Mouse (Mus musculus) heart, embryonic 10.5 days (tissue): Measurements from ENCODE around the gene Ubl3. TPM values are rescaled to one million over a fixed set of nuclear protein-coding genes. Genes with fewer than 3 reads are reported as not detected.
A peak's percentile ranks its signal among the peaks of the same experiment; 100 is the strongest.

Source experiments
- DNase-seq: peaks from one replicate; pipeline ENCODE4 v3.0.0-alpha.2; 2017; ENCODE audit warnings: low spot score
- H3K27ac ChIP-seq: fragments of 300-500 bp; sonication (generic); 2 replicates; pipeline ENCODE4 v1.5.1; 2016; ENCODE audit warnings: mild to moderate bottlenecking
- H3K27me3 ChIP-seq: fragments of 300-500 bp; sonication (generic); 2 replicates; pipeline ENCODE4 v1.6.1; 2016; ENCODE audit warnings: mild to moderate bottlenecking; ENCODE audit not compliant: poor library complexity, insufficient read depth, severe bottlenecking
- H3K36me3 ChIP-seq: fragments of 300-500 bp; sonication (generic); 2 replicates; pipeline ENCODE4 v1.6.1; 2016; ENCODE audit warnings: mild to moderate bottlenecking, moderate library complexity
- H3K4me1 ChIP-seq: fragments of 300-500 bp; sonication (generic); 2 replicates; pipeline ENCODE4 v1.6.1; 2016; ENCODE audit warnings: mild to moderate bottlenecking
- H3K4me3 ChIP-seq: fragments of 300-500 bp; sonication (generic); 2 replicates; pipeline ENCODE4 v1.5.1; 2016; ENCODE audit warnings: mild to moderate bottlenecking, moderate library complexity
- H3K9me3 ChIP-seq: fragments of 300-500 bp; sonication (generic); 2 replicates; pipeline ENCODE4 v1.6.1; 2016; ENCODE audit warnings: mild to moderate bottlenecking, moderate library complexity
- WGBS: fragments of 180-500 bp; shearing (Covaris S2); methylation state at CpG from one replicate; pipeline ENCODE4 v1.1.7; 2016; 5-methylcytosine and 5-hydroxymethylcytosine counted together
- polyA plus RNA-seq: library from polyadenylated mRNA; unstranded; fragments of >200 nt; fragmentation: Nextera tagmentation; extraction: Ambion mirVana; gene quantifications from 2 replicates; pipeline ENCODE4 v1.2.1, GENCODE M21; 2016

The Ubl3 gene
- polyA plus RNA-seq, 1 experiment from 2014 or later, result 59.9 TPM

- H3K9me3 ChIP-seq, result no peaks in the 10 kb centered on the region
- H3K27me3 ChIP-seq, result no peaks in the 10 kb centered on the region
- H3K4me1 ChIP-seq, result peaks cover 17% of the 10 kb centered on the region
- no peak overlapping the region for H3K4me3 ChIP-seq
- no peaks in the 10 kb centered on the region for H3K36me3 ChIP-seq
- no peak for DNase-seq
- WGBS, result 83% methylated on average over 2 of the region's 2 CpGs
- H3K27ac ChIP-seq, result no peak overlapping the region
These were observed 26.6 kb upstream of the Ubl3 start for GRCm38 (mm10) chr5:148579156-148579555.

GRCm38 (mm10) chr5:148578353-148578752, 25.8 kb upstream of the Ubl3 start:
- Histone ChIP-seq H3K36me3 (no peaks in the 10 kb centered on the region), H3K4me3 (no peak overlapping the region), H3K27ac (no peak overlapping the region), H3K4me1 (peaks cover 17% of the 10 kb centered on the region), H3K9me3 (no peaks in the 10 kb centered on the region), H3K27me3 (no peaks in the 10 kb centered on the region)
- 80% methylated on average over 8 of the region's 8 CpGs for WGBS
- DNase-seq, result no peak

- no peaks in the 10 kb centered on the region for H3K9me3 ChIP-seq
- peaks cover 25% of the 10 kb centered on the region for H3K4me1 ChIP-seq
- no peaks in the 10 kb centered on the region for H3K27me3 ChIP-seq
- H3K36me3 ChIP-seq, result no peaks in the 10 kb centered on the region
- DNase-seq, result no peak
- no peak overlapping the region for H3K4me3 ChIP-seq
- 63% methylated on average over 9 of the region's 9 CpGs for WGBS
- H3K27ac ChIP-seq, result no peak overlapping the region
These were observed 24.7 kb upstream of the Ubl3 start for GRCm38 (mm10) chr5:148577278-148577677.

GRCm38 (mm10) chr5:148575163-148575562, 22.6 kb upstream of the Ubl3 start:
- Histone ChIP-seq H3K9me3 (no peaks in the 10 kb centered on the region), H3K27me3 (no peaks in the 10 kb centered on the region), H3K27ac (peak overlapping the region; percentile 75), H3K36me3 (no peaks in the 10 kb centered on the region), H3K4me3 (0 out of 2 replicates have a peak overlapping the region, but pooled peaks have one; percentile 25), H3K4me1 (peaks cover 25% of the 10 kb centered on the region)
- DNase-seq, result no peak
- 59% methylated on average over 5 of the region's 5 CpGs for WGBS

- peaks cover 32% of the 10 kb centered on the region for H3K4me1 ChIP-seq
- H3K27me3 ChIP-seq, result no peaks in the 10 kb centered on the region
- H3K27ac ChIP-seq, result no peak overlapping the region
- WGBS, result 82% methylated on average over 5 of the region's 5 CpGs
- H3K4me3 ChIP-seq, result no peak overlapping the region
- no peaks in the 10 kb centered on the region for H3K36me3 ChIP-seq
- H3K9me3 ChIP-seq, result no peaks in the 10 kb centered on the region
- DNase-seq, result no peak
These were observed 20.1 kb upstream of the Ubl3 start for GRCm38 (mm10) chr5:148572676-148573075.

- WGBS, result 84% methylated on average over 14 of the region's 14 CpGs
- no peak for DNase-seq
These were observed 18.1 kb upstream of the Ubl3 start for GRCm38 (mm10) chr5:148570571-148571304.

GRCm38 (mm10) chr5:148569444-148569843, 16.9 kb upstream of the Ubl3 start:
- peaks cover 18% of the 10 kb centered on the region for H3K4me1 ChIP-seq
- no peak overlapping the region for H3K27ac ChIP-seq
- H3K9me3 ChIP-seq, result no peaks in the 10 kb centered on the region
- no peak for DNase-seq
- H3K36me3 ChIP-seq, result no peaks in the 10 kb centered on the region
- H3K27me3 ChIP-seq, result no peaks in the 10 kb centered on the region
- 76% methylated on average over 13 of the region's 13 CpGs for WGBS
- no peak overlapping the region for H3K4me3 ChIP-seq

More at GRCm38 (mm10) chr5:148570571-148571304, 18.1 kb upstream of the Ubl3 start:
- Histone ChIP-seq H3K27ac (no peak overlapping the region), H3K4me3 (no peak overlapping the region), H3K36me3 (no peaks in the 10 kb centered on the region), H3K9me3 (no peaks in the 10 kb centered on the region), H3K4me1 (peaks cover 28% of the 10 kb centered on the region), H3K27me3 (no peaks in the 10 kb centered on the region)

- H3K27me3 ChIP-seq, result no peaks in the 10 kb centered on the region
- H3K27ac ChIP-seq, result no peak overlapping the region
- no peak overlapping the region for H3K4me3 ChIP-seq
- no peaks in the 10 kb centered on the region for H3K36me3 ChIP-seq
- peaks cover 7% of the 10 kb centered on the region; the same call in 1 of the 2 replicates for H3K4me1 ChIP-seq
- H3K9me3 ChIP-seq, result no peaks in the 10 kb centered on the region
- 51% methylated on average over 6 of the region's 6 CpGs for WGBS
- DNase-seq, result no peak
These were observed 13.0 kb upstream of the Ubl3 start for GRCm38 (mm10) chr5:148565636-148566035.

GRCm38 (mm10) chr5:148564073-148564472, 11.5 kb upstream of the Ubl3 start:
- WGBS, result 79% methylated on average over 3 of the region's 3 CpGs
- DNase-seq, result no peak
- no peak overlapping the region for H3K4me3 ChIP-seq
- no peaks in the 10 kb centered on the region for H3K27me3 ChIP-seq
- H3K9me3 ChIP-seq, result no peaks in the 10 kb centered on the region
- no peaks in the 10 kb centered on the region for H3K36me3 ChIP-seq
- peaks cover 5% of the 10 kb centered on the region; the same call in 1 of the 2 replicates for H3K4me1 ChIP-seq
- no peak overlapping the region for H3K27ac ChIP-seq

- Histone ChIP-seq H3K9me3 (no peaks in the 10 kb centered on the region), H3K27me3 (no peaks in the 10 kb centered on the region), H3K4me1 (peaks cover under 1% of the 10 kb centered on the region; the same call in 1 of the 2 replicates), H3K27ac (no peak overlapping the region), H3K4me3 (no peak overlapping the region), H3K36me3 (no peaks in the 10 kb centered on the region)
- WGBS, result 91% methylated on average over 3 of the region's 4 CpGs
- DNase-seq, result no peak
These were observed 10.7 kb upstream of the Ubl3 start for GRCm38 (mm10) chr5:148563281-148563680.

- Histone ChIP-seq H3K4me3 (no peak overlapping the region), H3K27me3 (no peaks in the 10 kb centered on the region), H3K4me1 (no peaks in the 10 kb centered on the region), H3K36me3 (no peaks in the 10 kb centered on the region), H3K27ac (no peak overlapping the region), H3K9me3 (no peaks in the 10 kb centered on the region)
- no peak for DNase-seq
- WGBS, result 81% methylated on average over 8 of the region's 8 CpGs
These were observed 9.6 kb upstream of the Ubl3 start for GRCm38 (mm10) chr5:148562235-148562634.

GRCm38 (mm10) chr5:148559261-148559958, 6.8 kb upstream of the Ubl3 start:
- no peak overlapping the region for H3K27ac ChIP-seq
- no peaks in the 10 kb centered on the region for H3K9me3 ChIP-seq
- H3K4me1 ChIP-seq, result peaks cover 9% of the 10 kb centered on the region
- no peak for DNase-seq
- H3K27me3 ChIP-seq, result no peaks in the 10 kb centered on the region
- H3K4me3 ChIP-seq, result no peak overlapping the region
- 75% methylated on average over 15 of the region's 15 CpGs for WGBS
- H3K36me3 ChIP-seq, result no peaks in the 10 kb centered on the region

- WGBS, result 92% methylated on average over 6 of the region's 6 CpGs
- no peaks in the 10 kb centered on the region for H3K36me3 ChIP-seq
These were observed 5.9 kb upstream of the Ubl3 start for GRCm38 (mm10) chr5:148558472-148558871.

More at GRCm38 (mm10) chr5:148558472-148558871, 5.9 kb upstream of the Ubl3 start:
- Histone ChIP-seq H3K27me3 (no peaks in the 10 kb centered on the region), H3K4me1 (peaks cover 17% of the 10 kb centered on the region), H3K27ac (no peak overlapping the region), H3K4me3 (no peak overlapping the region), H3K9me3 (no peaks in the 10 kb centered on the region)
- DNase-seq, result no peak
